Mouse (Mus musculus): ENCODE data around the gene Lrrc28. TPM values are rescaled to one million over a fixed set of nuclear protein-coding genes. Genes with fewer than 3 reads are reported as not detected.

Lrrc28 gene
- total and polyA plus RNA-seq, 3 experiments: 14.1 to 20.5 (median 16.4) TPM

DNA sequence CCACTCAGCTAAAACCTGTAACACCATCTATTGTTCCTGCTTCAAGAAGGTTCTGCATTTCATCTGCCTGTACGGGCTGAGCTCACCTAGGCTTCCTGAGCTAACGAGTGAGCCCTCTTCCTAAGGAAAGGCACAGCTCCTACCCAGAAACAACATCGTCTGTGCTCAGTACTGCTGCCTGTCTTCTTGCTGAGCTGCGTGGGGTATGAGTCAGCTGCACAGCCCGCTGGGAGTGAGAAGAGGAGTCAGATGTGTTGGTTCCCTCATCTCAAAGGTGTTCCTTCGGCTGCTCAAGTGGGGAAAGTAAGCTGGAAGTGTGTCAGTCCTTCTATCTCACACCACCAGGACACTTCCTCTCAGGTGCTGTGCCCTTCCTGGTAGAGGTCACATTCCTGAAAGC is 101.4 kb downstream of the Lrrc28 start:
- DNase-seq: no peak
- intact Hi-C loops (cut with DNase I): no loop called here
- no peaks in the 10 kb centered on the region for H3K36me3 ChIP-seq (ENCODE audit: control insufficient read depth, insufficient read depth, low read length)
- no peaks in the 10 kb centered on the region for H3K79me2 ChIP-seq (replicated peaks; ENCODE audit: control insufficient read depth, insufficient read depth, low read length)
- no peaks in the 10 kb centered on the region for H3K4me1 ChIP-seq (ENCODE audit: control insufficient read depth, insufficient read depth, low read length)
- no peak overlapping the region for H3K9ac ChIP-seq (ENCODE audit: low read depth, low read length)
- H3K27me3 ChIP-seq (ENCODE audit: control insufficient read depth, insufficient read depth, low read length): no peaks in the 10 kb centered on the region
- no peak overlapping the region for H3K4me3 ChIP-seq
- 76% methylated on average over 6 of the region's 6 CpGs for WGBS
- H3K27ac ChIP-seq: no peak overlapping the region
- TF ChIP-seq EP300 (IDR thresholded peaks at IDR 0.05; ENCODE audit: insufficient read depth, low read depth, low read length) (no peak), POLR2A (IDR thresholded peaks at IDR 0.05; ENCODE audit: insufficient read depth, low read depth, low read length) (no peak), CTCF (IDR thresholded peaks at IDR 0.05) (no peak)

DNA sequence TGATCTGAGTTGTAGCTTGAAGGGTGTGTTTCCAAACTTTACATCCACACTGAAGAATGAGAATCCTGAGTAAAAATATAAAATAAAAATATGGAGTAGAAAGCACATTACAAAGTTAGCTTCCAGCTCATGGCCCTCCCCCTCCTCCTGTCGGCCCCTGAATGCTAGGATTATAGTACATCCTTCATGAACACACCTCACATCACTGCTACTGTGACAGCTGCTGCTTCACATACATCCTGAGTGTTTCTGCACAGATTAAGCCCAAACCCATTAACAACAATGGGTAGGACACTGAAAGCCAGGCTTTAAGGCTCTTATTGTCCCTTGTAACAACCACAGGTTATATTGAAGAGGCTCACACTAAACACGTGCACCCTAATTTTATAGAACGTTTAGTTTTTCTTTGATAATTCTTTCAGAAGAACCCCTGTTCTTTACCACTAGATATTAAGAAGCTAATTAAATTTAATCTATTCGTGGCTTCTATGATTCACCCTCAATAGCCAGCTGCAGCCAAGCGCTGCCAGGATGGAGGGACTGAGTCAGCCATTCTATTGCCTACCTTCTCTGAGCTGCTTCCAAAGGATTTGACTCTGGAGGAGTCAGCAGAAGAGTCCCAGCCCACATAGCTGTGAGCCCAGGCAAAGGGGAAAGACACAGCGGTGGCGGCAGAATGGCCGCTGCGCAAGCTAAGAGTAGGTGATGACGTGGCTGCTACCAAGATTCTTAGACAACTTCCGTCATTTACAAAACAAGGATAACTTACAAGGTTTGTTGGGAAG is 108.3 kb downstream of the Lrrc28 start:
- Histone ChIP-seq H3K27me3 (ENCODE audit: control insufficient read depth, insufficient read depth, low read length) (no peaks in the 10 kb centered on the region), H3K79me2 (replicated peaks; ENCODE audit: control insufficient read depth, insufficient read depth, low read length) (no peaks in the 10 kb centered on the region), H3K9ac (ENCODE audit: low read depth, low read length) (no peak overlapping the region), H3K4me1 (ENCODE audit: control insufficient read depth, insufficient read depth, low read length) (no peaks in the 10 kb centered on the region), H3K27ac (no peak overlapping the region), H3K4me3 (no peak overlapping the region), H3K36me3 (ENCODE audit: control insufficient read depth, insufficient read depth, low read length) (no peaks in the 10 kb centered on the region)
- intact Hi-C loops (cut with DNase I): no loop called here
- TF ChIP-seq CTCF (IDR thresholded peaks at IDR 0.05) (no peak), POLR2A (IDR thresholded peaks at IDR 0.05; ENCODE audit: insufficient read depth, low read depth, low read length) (no peak), EP300 (IDR thresholded peaks at IDR 0.05; ENCODE audit: insufficient read depth, low read depth, low read length) (no peak)
- DNase-seq: no peak
- WGBS: 91% methylated on average over 11 of the region's 11 CpGs

- no peaks in the 10 kb centered on the region for H3K79me2 ChIP-seq (replicated peaks; ENCODE audit: control insufficient read depth, insufficient read depth, low read length)
- H3K4me1 ChIP-seq (ENCODE audit: control insufficient read depth, insufficient read depth, low read length): no peaks in the 10 kb centered on the region
- intact Hi-C loops (cut with DNase I): no loop called here
- H3K4me3 ChIP-seq: no peak overlapping the region
- no peaks in the 10 kb centered on the region for H3K36me3 ChIP-seq (ENCODE audit: control insufficient read depth, insufficient read depth, low read length)
- H3K27me3 ChIP-seq (ENCODE audit: control insufficient read depth, insufficient read depth, low read length): no peaks in the 10 kb centered on the region
- 77% methylated on average over 4 of the region's 4 CpGs for WGBS
- TF ChIP-seq EP300 (IDR thresholded peaks at IDR 0.05; ENCODE audit: insufficient read depth, low read depth, low read length): no peak
- TF ChIP-seq POLR2A (IDR thresholded peaks at IDR 0.05; ENCODE audit: insufficient read depth, low read depth, low read length): no peak
- no peak for TF ChIP-seq CTCF (IDR thresholded peaks at IDR 0.05)
- H3K9ac ChIP-seq (ENCODE audit: low read depth, low read length): no peak overlapping the region
- no peak for DNase-seq
- no peak overlapping the region for H3K27ac ChIP-seq
Observed at GRCm38 (mm10) chr7:67535941-67536340, 109.1 kb downstream of the Lrrc28 start.

GRCm38 (mm10) chr7:67530981-67531380 is 114.1 kb downstream of the Lrrc28 start:
- DNase-seq: no peak
- Histone ChIP-seq H3K36me3 (ENCODE audit: control insufficient read depth, insufficient read depth, low read length) (no peaks in the 10 kb centered on the region), H3K4me1 (ENCODE audit: control insufficient read depth, insufficient read depth, low read length) (peaks cover 7% of the 10 kb centered on the region), H3K9ac (ENCODE audit: low read depth, low read length) (no peak overlapping the region), H3K27me3 (ENCODE audit: control insufficient read depth, insufficient read depth, low read length) (no peaks in the 10 kb centered on the region), H3K27ac (no peak overlapping the region), H3K79me2 (replicated peaks; ENCODE audit: control insufficient read depth, insufficient read depth, low read length) (no peaks in the 10 kb centered on the region), H3K4me3 (no peak overlapping the region)
- TF ChIP-seq CTCF (IDR thresholded peaks at IDR 0.05) (no peak), POLR2A (IDR thresholded peaks at IDR 0.05; ENCODE audit: insufficient read depth, low read depth, low read length) (no peak)
- intact Hi-C loops (cut with DNase I): no loop called here
- WGBS: 46% methylated on average over 2 of the region's 2 CpGs

DNA sequence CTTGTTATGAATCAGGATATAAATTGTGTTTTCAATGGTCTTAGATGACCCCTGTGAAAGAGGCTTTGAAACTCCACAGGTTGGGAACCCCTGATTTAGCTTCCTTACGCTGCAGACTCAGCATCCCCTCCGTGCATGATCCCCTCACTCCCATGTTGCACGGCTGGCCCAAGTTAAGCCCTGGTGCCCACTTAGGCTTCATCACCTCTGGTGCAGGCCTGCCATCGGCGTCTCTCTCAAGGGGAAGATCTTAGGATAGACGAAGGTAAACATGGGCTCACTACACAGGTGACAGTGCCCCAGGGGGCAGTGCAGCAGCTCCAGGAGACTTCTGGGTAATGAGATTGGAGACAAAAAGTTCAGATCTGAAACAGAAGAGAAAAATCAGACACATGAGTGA is 115.7 kb downstream of the Lrrc28 start:
- Histone ChIP-seq H3K79me2 (replicated peaks; ENCODE audit: control insufficient read depth, insufficient read depth, low read length) (no peaks in the 10 kb centered on the region), H3K4me1 (ENCODE audit: control insufficient read depth, insufficient read depth, low read length) (peaks cover 7% of the 10 kb centered on the region), H3K36me3 (ENCODE audit: control insufficient read depth, insufficient read depth, low read length) (no peaks in the 10 kb centered on the region), H3K27ac (no peak overlapping the region), H3K9ac (ENCODE audit: low read depth, low read length) (no peak overlapping the region), H3K27me3 (ENCODE audit: control insufficient read depth, insufficient read depth, low read length) (no peaks in the 10 kb centered on the region), H3K4me3 (no peak overlapping the region)
- WGBS: 91% methylated on average over 6 of the region's 6 CpGs
- DNase-seq: no peak
- intact Hi-C loops (cut with DNase I): no loop called here
- no peak for TF ChIP-seq CTCF (IDR thresholded peaks at IDR 0.05)
- TF ChIP-seq EP300 (IDR thresholded peaks at IDR 0.05; ENCODE audit: insufficient read depth, low read depth, low read length): no peak
- TF ChIP-seq POLR2A (IDR thresholded peaks at IDR 0.05; ENCODE audit: insufficient read depth, low read depth, low read length): no peak

DNA sequence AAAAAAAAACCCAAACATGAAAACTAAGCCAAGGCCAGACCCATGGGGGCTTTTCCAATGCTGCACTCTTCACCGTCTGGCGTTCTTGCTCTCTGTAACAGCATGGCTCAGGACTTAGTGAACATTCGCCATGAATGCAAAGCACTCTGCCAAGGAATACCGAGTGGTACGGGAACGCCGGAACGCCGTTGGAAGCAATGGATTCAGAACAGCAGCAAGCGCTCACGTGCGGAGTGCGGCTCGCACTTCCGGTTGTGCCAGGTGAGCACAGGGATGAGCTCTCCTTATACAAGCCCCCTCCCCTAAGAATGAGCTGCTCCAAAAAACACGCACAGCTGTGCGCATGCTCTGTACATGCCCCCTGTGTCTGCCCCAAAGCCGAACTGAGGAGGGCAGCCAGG is 116.2 kb downstream of the Lrrc28 start:
- Histone ChIP-seq H3K27me3 (ENCODE audit: control insufficient read depth, insufficient read depth, low read length) (no peaks in the 10 kb centered on the region), H3K27ac (no peak overlapping the region), H3K9ac (ENCODE audit: low read depth, low read length) (no peak overlapping the region), H3K4me3 (no peak overlapping the region), H3K79me2 (replicated peaks; ENCODE audit: control insufficient read depth, insufficient read depth, low read length) (no peaks in the 10 kb centered on the region), H3K4me1 (ENCODE audit: control insufficient read depth, insufficient read depth, low read length) (peaks cover 7% of the 10 kb centered on the region), H3K36me3 (ENCODE audit: control insufficient read depth, insufficient read depth, low read length) (no peaks in the 10 kb centered on the region)
- 92% methylated on average over 18 of the region's 18 CpGs for WGBS
- TF ChIP-seq EP300 (IDR thresholded peaks at IDR 0.05; ENCODE audit: insufficient read depth, low read depth, low read length) (no peak), CTCF (IDR thresholded peaks at IDR 0.05) (no peak), POLR2A (IDR thresholded peaks at IDR 0.05; ENCODE audit: insufficient read depth, low read depth, low read length) (no peak)
- intact Hi-C loops (cut with DNase I): no loop called here
- no peak for DNase-seq
